Mouse (Mus musculus): ENCODE results near the gene Apeh. TPM values are rescaled to one million over a fixed set of nuclear protein-coding genes. Genes with fewer than 3 reads are reported as not detected.

The Apeh gene
- polyA plus RNA-seq, 3 experiments from 2014 or later = 35.3 to 52.6 (median 45.0) TPM

DNA sequence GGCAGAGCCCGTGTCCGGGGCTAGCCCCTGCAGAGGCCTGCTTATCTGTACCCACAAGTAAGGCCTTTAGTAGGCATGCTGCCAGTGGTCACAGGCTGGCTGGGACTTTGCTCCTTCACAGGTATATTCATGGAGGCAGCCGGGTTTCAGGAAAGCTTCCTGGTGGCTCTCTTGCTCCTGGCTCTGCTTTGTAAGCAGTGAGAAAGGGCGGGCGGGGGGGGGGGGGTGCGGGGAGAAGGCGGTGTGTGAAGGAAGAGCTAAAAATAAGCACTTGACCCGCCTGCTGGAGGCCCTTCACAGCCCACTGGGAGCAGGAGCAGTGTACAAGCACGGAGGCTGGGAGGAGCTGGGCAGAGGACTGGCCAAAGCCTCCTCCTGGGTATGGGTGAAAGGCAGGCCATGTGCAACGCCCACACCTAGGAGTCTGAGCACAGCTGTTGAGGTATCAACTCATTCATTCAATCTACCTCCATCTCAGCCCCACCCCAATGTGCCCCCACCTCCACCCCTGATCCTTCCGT lies 25.5 kb upstream of the Apeh start:
- ATAC-seq = no peak

DNA sequence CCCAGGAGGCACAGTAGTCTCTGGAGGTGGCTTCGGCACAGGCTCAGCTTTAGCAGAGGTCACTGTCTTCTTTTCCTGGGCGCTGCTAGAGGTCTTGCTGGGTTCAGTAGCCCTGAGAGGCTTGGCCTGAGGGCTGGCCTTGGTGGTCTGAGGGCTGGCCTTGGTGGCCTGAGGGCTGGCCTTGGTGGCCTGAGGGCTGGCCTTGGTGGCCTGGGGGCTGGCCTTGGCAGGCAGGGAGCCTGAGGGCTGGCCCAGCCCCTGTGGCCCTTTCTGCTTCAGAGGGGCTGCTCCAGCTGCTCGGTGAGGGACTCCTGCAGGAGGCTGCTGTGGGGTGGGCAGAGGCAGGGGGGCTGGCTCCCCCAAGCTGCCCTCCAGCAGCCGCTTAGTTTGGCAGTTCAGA lies 22.7 kb upstream of the Apeh start:
- ATAC-seq = no peak

DNA sequence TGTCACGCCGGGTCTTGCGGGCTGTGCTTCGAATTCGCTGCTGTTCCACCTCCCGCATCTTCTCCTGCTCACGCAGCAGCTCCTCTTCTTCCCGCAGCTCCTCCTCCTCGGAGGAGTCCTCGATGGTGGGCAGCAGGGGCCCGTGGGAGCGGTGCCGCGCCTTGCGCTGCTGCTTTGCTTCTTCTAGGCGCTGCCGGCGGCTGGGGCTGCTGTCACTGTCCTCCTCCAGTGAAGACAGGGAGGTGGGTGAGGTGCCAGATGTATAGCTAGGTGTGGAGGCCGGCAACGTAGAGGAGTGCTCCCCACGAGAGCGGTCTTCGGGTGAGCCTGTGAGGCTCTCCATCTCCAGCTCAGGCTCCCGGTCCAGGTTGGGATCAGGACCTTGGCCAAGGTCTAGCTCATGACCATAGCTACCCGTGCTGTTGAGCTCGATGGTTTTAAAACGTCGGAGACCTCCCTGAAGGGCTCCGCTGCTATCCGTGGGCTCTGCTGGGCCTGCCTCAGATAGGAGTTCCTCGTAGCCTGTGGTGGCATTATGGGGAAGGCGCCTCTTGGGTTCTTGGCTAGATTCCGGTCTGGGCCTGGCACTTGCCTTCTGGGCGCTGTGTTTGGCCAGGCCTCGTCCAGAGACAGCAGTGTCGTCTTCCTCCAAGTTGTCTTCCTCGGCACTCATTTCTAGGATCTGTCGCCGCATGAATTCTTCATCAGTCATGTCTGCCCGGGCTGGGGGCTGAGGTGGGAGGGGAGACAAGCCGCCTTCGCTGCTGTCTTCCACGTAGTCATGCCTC lies 21.1 kb upstream of the Apeh start:
- no peak for ATAC-seq

DNA sequence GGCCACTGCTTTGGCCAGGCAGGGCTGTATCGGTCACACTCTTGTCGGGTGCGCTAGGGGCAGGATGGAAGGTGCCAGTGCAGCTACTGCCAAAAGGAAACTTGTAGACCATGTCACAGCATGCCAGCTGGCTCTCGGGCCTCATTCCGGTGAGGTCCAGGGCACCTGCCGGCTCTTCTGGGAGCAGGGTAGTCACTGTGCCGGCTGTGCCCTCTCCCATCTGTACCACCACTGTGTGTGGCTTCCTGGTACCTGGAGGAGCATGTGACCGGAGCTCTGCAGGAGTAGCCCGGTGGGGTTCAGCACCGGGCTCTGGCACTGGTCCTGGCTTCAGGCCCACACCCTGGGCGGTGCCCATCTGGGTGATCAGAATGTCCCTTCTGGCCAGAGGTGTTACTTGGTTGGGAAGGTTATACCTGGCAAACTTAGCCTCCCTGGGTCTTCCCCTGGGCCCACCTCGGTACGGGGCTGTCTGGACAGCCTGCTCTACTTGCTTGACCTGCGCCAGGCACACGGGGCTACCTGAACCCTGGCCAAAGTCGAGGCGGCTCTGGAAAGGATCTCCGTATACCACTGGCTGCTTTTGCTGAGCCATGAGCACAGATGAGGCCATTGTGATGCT lies 18.4 kb upstream of the Apeh start:
- ATAC-seq = no peak

DNA sequence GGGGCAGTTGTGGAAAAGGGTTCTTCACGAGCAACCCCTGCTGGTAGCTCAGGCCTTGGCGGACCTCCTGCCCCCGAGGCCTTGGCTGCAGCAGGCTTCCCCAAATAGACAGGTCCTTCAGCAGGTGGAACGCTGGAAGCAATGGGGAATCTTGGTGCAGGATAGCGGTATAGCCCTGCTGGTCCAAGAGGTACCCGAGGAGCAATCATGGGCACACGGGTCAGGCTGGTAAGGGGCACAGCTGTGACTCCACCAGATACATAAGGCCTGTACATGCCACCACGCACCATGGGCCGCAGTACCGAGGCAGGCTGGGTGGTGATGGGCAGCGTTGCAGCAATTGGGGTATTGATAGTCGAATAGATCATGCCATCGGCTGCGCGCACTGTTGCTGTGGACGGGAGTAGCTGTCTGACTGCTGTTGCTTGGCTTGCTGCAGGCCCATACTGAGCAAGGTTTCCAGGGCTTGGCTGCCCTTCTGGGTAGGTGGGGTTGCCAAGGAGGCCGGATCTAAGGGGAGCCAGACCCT lies 17.3 kb upstream of the Apeh start:
- ATAC-seq = no peak

DNA sequence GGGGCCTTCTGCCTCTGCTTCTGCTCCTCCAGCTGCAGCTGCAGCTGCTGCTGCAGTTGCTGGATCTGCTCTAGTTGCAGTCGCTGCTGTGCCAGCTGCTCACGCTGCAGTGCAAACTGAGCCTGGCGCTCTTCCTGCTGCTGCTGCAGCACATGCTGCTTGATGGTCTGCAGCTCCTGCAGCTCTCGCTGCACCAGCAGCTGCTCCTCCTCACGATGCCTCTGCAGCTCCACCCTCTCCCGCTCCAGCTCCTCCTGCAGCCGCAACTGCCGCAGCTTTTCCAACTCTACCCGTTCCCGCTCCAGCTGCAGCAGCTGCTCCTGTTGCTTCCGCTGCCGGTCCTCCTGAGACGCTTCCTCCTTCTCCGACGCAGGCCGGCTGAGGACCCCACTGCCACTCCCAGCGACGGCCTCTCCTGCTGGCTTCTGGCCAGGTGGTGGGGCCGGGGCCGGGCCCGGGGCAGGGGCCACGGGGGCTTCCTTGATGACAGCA lies 16.7 kb upstream of the Apeh start:
- no peak for ATAC-seq

- ATAC-seq = no peak
Measured at GRCm38 (mm10) chr9:108110160-108110559, 15.8 kb upstream of the Apeh start.

DNA sequence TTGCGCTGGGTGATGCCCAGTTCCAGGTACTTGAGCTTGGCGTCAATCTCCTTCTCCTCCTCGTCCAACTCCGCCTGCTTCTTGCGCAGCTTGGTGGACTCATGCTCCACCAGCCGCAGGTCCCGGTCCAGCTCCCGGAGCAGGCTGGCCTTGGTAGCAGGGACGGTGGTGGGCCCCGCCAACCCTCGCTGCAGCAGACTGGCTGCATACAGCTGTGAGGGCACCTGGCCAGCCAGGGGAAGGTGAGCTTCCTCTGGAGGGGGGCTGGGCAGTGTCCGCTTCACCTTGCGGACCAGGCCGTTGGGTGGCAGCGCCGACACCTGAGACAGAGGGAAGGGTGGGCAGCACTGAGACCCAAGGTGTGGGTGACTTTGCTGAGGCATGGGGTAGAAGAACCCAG lies 13.5 kb upstream of the Apeh start:
- ATAC-seq = no peak

DNA sequence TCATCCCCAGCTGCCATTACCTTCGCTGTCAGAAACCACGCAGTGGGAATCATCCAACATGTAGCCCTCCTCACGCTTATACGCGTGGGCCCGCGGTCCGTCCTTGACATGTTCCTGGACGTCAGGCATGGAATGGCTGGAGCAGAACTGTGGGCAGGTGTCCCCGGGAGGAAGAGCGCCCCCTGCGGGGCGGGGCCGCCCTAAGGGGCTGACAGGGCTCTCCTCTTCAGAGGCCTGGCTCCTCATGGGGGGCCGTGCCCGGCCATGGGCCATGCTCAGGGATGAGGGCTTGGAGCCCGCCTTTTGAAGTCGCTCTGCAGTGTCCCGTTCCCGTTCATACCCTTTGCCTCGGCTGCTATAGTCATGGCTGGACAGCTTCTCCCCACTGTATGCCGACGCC lies 11.7 kb upstream of the Apeh start:
- no peak for ATAC-seq

DNA sequence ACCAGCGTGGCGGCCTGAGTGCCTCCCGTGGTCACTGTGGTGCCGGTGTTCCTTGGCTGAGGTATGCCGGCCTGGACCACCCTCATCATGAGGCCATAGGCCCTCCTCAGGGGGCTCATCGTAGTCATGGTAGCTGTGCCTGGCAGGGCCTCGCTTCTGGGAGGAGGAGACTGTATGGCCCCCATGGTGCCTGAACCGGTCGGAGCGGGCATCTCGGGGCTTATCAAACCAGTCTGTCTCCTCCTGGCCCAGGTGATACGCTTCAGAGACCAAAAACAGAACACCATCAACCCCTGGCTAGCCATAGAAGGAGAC lies 11.1 kb upstream of the Apeh start:
- no peak for ATAC-seq

- ATAC-seq = peak; percentile 74
Measured at GRCm38 (mm10) chr9:108104766-108105548, 10.6 kb upstream of the Apeh start.

- ATAC-seq = no peak
Measured at GRCm38 (mm10) chr9:108099619-108100018, 5.2 kb upstream of the Apeh start.

- no peak for ATAC-seq
Measured at GRCm38 (mm10) chr9:108095949-108096712, 1.7 kb upstream of the Apeh start.

GRCm38 (mm10) chr9:108095518-108095917 lies 1.1 kb upstream of the Apeh start:
- peak; percentile 23 for ATAC-seq

DNA sequence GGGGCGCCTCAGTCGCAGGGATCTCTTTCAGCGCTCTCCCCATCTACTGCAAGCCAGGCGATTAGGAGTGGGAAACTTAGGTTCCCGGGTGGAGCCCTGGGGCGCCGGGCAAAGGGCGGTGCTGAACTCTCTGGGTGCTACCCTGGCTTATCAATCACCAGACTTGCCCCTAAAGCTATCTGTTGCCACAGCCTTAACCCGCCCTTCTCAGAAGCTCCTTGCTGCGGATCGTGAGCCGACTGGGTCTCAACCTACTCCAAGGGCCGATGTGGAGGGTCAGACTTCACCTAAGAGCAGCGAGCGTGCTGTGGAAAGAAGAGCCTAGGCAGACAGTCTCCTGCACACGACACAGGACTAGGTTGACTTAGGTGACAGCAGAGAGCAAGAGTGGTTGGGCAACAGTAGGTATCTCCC lies 599 bp upstream of the Apeh start:
- ATAC-seq = no peak

DNA sequence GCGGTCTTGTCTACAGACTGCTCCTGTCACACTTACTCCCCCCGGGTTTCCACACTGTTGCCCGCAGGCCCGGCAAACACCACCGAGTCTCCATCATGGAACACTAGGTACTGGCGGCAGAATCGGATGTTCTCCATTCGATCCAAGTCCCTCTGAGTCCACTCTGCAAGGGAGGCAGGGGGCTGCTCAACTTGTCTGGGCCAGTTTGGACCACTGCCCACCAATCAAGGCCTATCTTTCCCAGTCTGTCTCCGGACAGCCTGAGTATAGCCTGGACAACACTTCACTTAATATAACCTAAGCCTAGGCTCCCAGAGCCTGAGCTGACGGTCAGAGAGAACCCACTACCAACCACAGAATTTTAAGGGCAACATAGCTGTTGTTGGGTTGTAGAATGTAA lies 820 bp downstream of the Apeh start:
- no peak for ATAC-seq

DNA sequence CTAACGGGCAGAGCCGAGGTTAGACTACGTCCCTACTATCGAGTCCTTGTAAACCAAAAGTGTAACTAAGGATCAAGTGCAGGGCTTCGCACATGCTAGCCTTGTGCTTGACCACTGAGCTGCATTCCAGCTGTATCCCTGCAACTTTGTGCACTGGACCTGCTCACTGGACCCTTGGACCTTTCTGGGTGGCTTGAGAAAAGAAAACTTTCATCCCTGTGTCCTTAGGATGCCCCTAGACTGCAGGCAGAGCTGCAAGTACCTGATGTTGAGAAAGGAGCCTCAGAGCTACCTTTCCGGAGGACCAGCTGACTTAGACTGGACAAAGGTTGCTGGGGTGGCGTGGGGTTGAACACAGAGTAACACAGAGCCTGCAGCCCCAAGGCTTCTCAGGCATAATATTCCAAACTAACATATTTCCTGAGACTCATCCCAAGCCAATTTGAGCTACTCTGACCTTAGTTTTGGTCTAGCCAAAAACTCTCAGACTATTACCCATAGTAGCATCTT lies 3.7 kb downstream of the Apeh start:
- no peak for ATAC-seq

DNA sequence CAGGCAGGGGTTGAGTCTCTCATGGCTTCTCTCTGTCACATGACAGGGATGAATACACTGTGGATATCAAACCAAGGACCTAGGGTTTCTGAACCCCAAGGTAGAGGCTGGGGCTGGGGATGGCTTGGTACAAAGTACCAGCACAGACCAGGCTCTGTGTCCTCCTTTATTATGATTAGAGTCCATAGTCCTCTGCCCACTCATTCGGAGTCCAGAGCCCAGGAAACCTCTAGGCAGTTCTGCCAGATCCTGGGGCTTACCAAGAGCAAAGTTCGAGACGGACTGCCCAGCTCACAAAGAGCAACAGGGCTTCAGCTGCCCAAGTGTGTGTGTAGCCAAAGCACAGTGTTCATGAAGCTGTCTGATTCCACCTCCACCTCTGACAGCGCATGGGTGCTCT lies 9.1 kb downstream of the Apeh start:
- no peak for ATAC-seq

- no peak for ATAC-seq
Measured at GRCm38 (mm10) chr9:108083561-108083960, 10.8 kb downstream of the Apeh start.

GRCm38 (mm10) chr9:108082988-108083431 lies 11.4 kb downstream of the Apeh start, which contains the start of gene Rnf123:
Gene Rnf123, minus strand, starts transcription at chr9:108083346.
- peak; percentile 66 for ATAC-seq

GRCm38 (mm10) chr9:108082549-108082948 lies 11.9 kb downstream of the Apeh start:
- ATAC-seq = no peak

GRCm38 (mm10) chr9:108080168-108080567 lies 14.2 kb downstream of the Apeh start, which contains the start of gene Mst1:
Gene Mst1, plus strand, starts transcription at chr9:108080436.
- ATAC-seq = no peak
